Mouse (Mus musculus) kidney, embryonic 14.5 days (tissue): ENCODE measurements around the gene Cfap52. TPM values are rescaled to one million over a fixed set of nuclear protein-coding genes. Genes with fewer than 3 reads are reported as not detected.

ENCODE experiments used
- ATAC-seq: fragments of 200-750 bp; cut with Nextera tagmentation; 2 replicates; pipeline ENCODE4 v1.8.0; 2017; ENCODE audit warnings: moderate number of reproducible peaks, mild to moderate bottlenecking, moderate TSS enrichment, moderate library complexity; ENCODE audit not compliant: low FRiP score, low TSS enrichment
- H3K27ac ChIP-seq: fragments of 300-500 bp; sonication (generic); 2 replicates; pipeline ENCODE4 v1.5.1; 2014; ENCODE audit warnings: low read depth, mild to moderate bottlenecking, low read length, moderate library complexity, mixed read lengths
- H3K27me3 ChIP-seq: fragments of 300-500 bp; sonication (generic); 2 replicates; pipeline ENCODE4 v1.6.1; 2014; ENCODE audit warnings: mild to moderate bottlenecking, low read length; ENCODE audit not compliant: control insufficient read depth, insufficient read depth
- H3K36me3 ChIP-seq: fragments of 300-500 bp; sonication (generic); 2 replicates; pipeline ENCODE4 v1.6.1; 2014; ENCODE audit warnings: low read length, mixed read lengths; ENCODE audit not compliant: control insufficient read depth, insufficient read depth
- H3K4me1 ChIP-seq: fragments of 300-500 bp; sonication (generic); 2 replicates; pipeline ENCODE4 v1.6.1; 2014; ENCODE audit warnings: low read length, mixed read lengths; ENCODE audit not compliant: control insufficient read depth, insufficient read depth
- H3K4me2 ChIP-seq: fragments of 300-500 bp; sonication (generic); replicated peaks from 2 replicates; pipeline ENCODE4 v1.6.1; 2014; ENCODE audit warnings: low read depth, mild to moderate bottlenecking, low read length
- H3K4me3 ChIP-seq: fragments of 300-500 bp; sonication (generic); 2 replicates; pipeline ENCODE4 v1.5.1; 2014; ENCODE audit warnings: mild to moderate bottlenecking, low read length
- H3K9ac ChIP-seq: fragments of 300-500 bp; sonication (generic); 2 replicates; pipeline ENCODE4 v1.6.1; 2014; ENCODE audit warnings: low read depth, mild to moderate bottlenecking, low read length, moderate library complexity
- H3K9me3 ChIP-seq: fragments of 300-500 bp; sonication (generic); 2 replicates; pipeline ENCODE4 v1.6.1; 2016; ENCODE audit warnings: low read length; ENCODE audit not compliant: control insufficient read depth
- WGBS: fragments of 180-500 bp; shearing (Covaris S2); extraction: QIAGEN DNeasy Blood & Tissue Kit; methylation state at CpG from one replicate; pipeline ENCODE4 v1.1.7; 2014; 5-methylcytosine and 5-hydroxymethylcytosine counted together
- polyA plus RNA-seq: library from polyadenylated mRNA; unstranded; fragments of >200 nt; fragmentation: Nextera tagmentation; extraction: Ambion mirVana; gene quantifications from 2 replicates; pipeline ENCODE4 v1.2.1, GENCODE M21; 2014

The Cfap52 gene
- polyA plus RNA-seq, 1 experiment from 2014 or later: 1.1 TPM

DNA sequence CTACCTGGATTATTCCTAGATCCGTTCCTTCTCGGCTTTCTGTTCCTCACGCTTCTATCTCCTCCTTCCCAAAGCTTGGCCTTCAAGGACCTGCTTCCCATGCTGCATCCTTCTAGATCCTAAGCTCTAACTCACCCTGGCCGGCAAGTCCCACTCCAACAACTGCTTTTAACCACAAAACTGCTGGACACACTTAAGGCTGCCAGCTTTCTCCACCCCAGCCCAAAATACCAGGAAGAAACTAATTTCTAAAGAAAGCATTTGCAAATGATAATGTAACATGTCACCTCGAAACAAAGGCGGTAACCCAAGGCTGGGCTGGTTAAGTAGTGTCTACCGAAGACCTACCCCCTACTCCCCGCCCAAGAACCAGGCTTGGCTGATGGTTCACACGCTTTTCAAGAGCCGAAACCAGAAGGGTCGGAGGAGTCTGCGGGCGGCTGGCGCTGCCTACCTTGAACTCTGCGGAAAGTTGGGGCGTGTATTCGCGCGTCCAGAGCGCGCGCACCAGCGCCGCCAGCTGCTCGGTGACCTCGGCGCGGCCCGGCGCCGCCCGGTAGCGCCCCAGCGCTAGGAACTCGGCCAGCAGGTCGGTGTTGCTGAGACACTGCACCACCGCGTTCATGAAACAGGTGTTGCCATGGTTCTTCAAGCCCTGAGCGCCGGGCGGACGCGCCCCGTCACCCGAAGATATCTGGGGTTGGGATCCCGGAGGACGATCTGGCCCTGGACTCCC, 44.2 kb downstream of the Cfap52 start:
- ATAC-seq: peak; percentile 51
- 2% methylated on average over 47 of the region's 47 CpGs for WGBS
- H3K4me1 ChIP-seq: no peaks in the 10 kb centered on the region

DNA sequence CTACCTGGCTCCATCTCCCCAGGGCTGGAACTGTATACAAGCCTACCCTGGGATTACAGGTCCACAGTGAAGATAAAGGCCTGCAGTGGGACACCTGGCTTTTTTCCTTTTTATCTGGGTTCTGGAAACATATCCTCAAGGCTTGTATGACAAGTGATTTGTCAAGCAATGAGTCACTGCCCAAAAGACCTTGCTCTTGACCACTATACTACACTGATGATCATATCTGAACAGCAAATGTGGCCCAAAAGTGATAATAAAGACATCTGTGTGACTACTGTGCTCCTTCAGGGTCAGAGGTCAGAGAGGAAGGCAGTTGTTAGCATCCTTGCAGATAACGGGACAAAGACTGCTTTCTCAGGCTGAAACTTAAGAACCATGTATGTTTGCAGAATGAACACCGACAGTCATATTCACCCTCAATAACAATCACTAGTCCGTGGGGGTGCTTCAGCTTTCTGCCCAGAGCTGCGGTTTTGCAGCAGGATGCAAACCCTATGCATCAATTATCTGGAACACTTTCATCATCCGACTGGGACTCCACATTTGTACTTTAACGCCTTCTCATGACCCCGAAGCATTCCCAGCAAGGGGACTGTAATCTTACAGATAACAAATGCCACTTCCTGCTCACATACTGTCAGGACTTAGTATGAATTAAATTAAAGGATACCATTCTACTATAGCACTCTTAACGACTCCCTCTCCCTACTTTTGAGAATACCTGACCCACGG, 45.1 kb downstream of the Cfap52 start:
- peak overlapping the region; percentile 67; the same call in 1 of the 2 replicates for H3K9ac ChIP-seq
- peak overlapping the region; percentile 66 for H3K4me3 ChIP-seq
- no peaks in the 10 kb centered on the region for H3K4me1 ChIP-seq
- H3K9me3 ChIP-seq: no peaks in the 10 kb centered on the region
- H3K27me3 ChIP-seq: 0 out of 2 replicates have a peak, but pooled peaks cover 14% of the 10 kb centered on the region
- no peak overlapping the region for H3K27ac ChIP-seq
- H3K36me3 ChIP-seq: no peaks in the 10 kb centered on the region
- peak overlapping the region; percentile 87 for H3K4me2 ChIP-seq
- WGBS: 42% methylated on average over 9 of the region's 9 CpGs
- no peak for ATAC-seq

More for the DNA sequence above, 44.2 kb downstream of the Cfap52 start:
- peak overlapping the region; percentile 71 for H3K27ac ChIP-seq
- peak overlapping the region; percentile 67 for H3K9ac ChIP-seq
- H3K36me3 ChIP-seq: no peaks in the 10 kb centered on the region
- H3K4me2 ChIP-seq: peak overlapping the region; percentile 87
- H3K9me3 ChIP-seq: no peaks in the 10 kb centered on the region
- H3K4me3 ChIP-seq: peak overlapping the region; percentile 66
- H3K27me3 ChIP-seq: 0 out of 2 replicates have a peak, but pooled peaks cover 14% of the 10 kb centered on the region

DNA sequence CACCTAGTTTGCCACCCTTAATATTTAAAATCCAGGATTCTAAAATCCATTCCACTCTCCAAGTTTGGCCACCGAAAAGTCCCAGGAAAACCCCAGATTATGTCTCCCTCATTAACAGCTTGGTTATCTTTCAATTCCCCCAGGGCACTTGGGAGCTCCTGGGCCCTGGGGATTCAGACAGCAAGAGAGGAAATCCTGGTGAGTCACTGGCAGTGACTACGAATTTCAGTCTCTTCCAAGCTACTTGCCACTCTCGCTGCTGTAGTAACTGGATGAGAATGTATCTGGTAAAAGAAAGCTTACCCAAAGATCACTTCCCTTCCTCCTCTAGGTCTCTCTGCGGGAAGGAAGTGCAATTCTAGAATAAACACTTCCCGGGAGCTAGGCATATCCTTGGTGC, 45.9 kb downstream of the Cfap52 start:
- no peaks in the 10 kb centered on the region for H3K4me1 ChIP-seq
- H3K4me3 ChIP-seq: no peak overlapping the region
- no peak for ATAC-seq
- no peaks in the 10 kb centered on the region for H3K36me3 ChIP-seq
- H3K27ac ChIP-seq: no peak overlapping the region
- 0 out of 2 replicates have a peak, but pooled peaks cover 14% of the 10 kb centered on the region for H3K27me3 ChIP-seq
- 78% methylated on average over 5 of the region's 5 CpGs for WGBS
- H3K4me2 ChIP-seq: no peak overlapping the region
- H3K9me3 ChIP-seq: no peaks in the 10 kb centered on the region
- H3K9ac ChIP-seq: no peak overlapping the region

DNA sequence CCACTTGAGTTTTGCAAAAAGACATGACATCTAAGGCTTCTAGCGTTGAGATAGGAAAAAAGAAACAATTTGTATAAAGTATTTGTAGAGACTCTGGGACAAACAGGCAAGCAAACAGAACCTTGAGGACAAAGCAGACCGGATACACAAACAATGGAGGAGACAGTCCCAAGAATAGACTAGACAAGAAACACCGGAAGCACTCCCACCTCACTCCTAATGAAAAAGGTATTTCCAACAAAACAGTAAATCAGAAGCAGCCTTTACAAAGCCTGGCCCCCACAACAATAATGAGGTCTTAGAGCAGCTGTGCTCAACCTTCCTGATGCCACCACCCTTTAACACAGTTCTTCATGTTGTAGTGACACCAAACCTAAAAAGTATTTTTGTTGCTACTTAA, 48.3 kb downstream of the Cfap52 start:
- ATAC-seq: no peak
- no peaks in the 10 kb centered on the region for H3K36me3 ChIP-seq
- no peak overlapping the region for H3K27ac ChIP-seq
- H3K9me3 ChIP-seq: no peaks in the 10 kb centered on the region
- H3K4me3 ChIP-seq: no peak overlapping the region
- no peak overlapping the region for H3K9ac ChIP-seq
- WGBS: 76% methylated on average over 3 of the region's 3 CpGs
- 0 out of 2 replicates have a peak, but pooled peaks cover 14% of the 10 kb centered on the region for H3K27me3 ChIP-seq
- no peak overlapping the region for H3K4me2 ChIP-seq
- no peaks in the 10 kb centered on the region for H3K4me1 ChIP-seq

DNA sequence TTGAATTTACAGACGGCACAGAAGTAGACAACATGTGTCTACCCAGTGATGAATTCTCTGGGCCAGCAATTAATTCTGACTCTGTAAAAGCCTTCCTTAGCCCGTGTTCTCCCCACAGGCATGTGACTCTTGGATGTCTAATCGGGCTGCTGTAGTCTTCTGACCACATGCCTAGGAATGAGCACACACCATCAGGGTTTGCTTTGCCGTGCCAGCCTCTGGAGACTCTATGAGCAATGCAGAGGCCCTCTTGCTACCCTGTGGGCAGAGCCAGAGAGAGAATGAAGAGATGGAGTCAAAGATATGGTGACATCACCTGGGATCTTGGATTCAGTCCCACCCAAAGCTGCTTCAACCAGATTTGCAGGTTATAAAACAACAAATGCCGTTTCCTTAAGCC, 54.4 kb downstream of the Cfap52 start:
- Histone ChIP-seq H3K9me3 (no peaks in the 10 kb centered on the region), H3K27me3 (no peaks in the 10 kb centered on the region), H3K4me1 (no peaks in the 10 kb centered on the region), H3K27ac (no peak overlapping the region), H3K36me3 (no peaks in the 10 kb centered on the region), H3K9ac (no peak overlapping the region), H3K4me3 (no peak overlapping the region), H3K4me2 (no peak overlapping the region)
- ATAC-seq: no peak
- 82% methylated on average over 5 of the region's 5 CpGs for WGBS

DNA sequence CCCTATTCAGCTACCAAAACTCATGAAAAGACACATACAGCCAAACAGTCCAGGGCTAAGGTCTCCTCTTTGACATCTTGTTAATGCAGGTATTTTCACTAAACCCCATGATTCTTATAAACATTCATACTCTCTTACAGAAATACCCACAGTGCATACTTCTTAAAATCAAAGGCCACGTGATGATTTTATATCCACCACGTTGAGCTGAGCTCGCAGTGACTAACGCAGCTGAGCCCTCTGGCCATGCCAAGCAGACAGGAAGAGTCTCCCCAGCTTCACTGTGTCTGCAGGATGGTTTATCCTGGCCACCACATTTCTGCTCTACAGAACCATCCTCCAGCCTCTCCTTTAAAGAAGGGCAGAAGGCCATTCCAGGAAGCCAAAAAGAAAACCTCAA, 61.7 kb downstream of the Cfap52 start:
- Histone ChIP-seq H3K27ac (no peak overlapping the region), H3K4me3 (no peak overlapping the region), H3K36me3 (no peaks in the 10 kb centered on the region), H3K9ac (no peak overlapping the region), H3K4me1 (no peaks in the 10 kb centered on the region), H3K27me3 (no peaks in the 10 kb centered on the region), H3K9me3 (no peaks in the 10 kb centered on the region), H3K4me2 (no peak overlapping the region)
- no peak for ATAC-seq
- WGBS: 91% methylated on average over 4 of the region's 4 CpGs

DNA sequence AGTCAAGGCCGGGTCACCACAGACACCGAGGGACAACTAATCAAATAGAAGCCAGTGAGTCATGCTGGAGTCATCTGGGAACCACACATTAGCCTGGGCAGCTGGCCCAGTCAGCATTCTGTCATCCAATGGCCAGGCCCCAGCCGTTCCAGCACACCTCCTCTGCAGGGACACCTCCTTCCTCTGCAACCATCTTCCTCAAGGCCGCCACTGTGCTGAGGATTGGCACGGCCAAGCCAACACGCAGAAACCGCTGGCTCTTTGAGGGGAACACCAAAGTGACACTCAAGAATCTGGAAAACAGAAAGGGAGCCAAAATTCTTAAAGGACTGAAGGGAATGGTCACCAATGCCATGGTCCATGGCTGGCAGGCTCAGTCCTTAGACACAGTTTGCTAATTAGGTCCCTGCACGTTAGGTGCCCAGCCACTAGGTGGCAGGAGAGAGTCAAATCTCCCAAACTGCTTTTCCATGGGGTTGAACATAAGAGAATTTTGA, 68.3 kb downstream of the Cfap52 start:
- H3K4me3 ChIP-seq: no peak overlapping the region
- H3K27me3 ChIP-seq: no peaks in the 10 kb centered on the region
- no peak overlapping the region for H3K27ac ChIP-seq
- no peaks in the 10 kb centered on the region for H3K9me3 ChIP-seq
- ATAC-seq: peak; percentile 68; the same call in 1 of the 2 replicates
- no peaks in the 10 kb centered on the region for H3K36me3 ChIP-seq
- 57% methylated on average over 8 of the region's 8 CpGs for WGBS
- no peaks in the 10 kb centered on the region for H3K4me1 ChIP-seq
- no peak overlapping the region for H3K9ac ChIP-seq
- no peak overlapping the region for H3K4me2 ChIP-seq

DNA sequence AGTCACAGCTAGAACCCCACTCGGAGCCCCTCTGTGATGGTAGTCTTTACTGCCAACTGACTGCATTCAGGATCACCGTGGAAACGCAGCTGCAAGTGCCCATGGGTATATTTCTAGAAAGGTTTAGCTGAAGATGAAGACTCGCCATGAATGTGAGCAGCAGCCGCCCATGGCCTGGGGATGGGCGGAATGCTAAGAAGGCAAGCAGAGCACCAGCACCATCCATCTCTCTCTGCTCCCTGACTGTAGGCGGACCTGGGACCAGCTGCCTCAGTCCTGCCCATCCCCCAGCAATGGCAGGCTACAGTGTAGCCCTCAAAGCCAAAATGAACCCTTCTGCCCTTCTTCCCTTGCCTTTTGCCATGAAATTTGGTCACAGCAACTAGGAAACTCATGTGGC, 69.8 kb downstream of the Cfap52 start:
- H3K9me3 ChIP-seq: no peaks in the 10 kb centered on the region

DNA sequence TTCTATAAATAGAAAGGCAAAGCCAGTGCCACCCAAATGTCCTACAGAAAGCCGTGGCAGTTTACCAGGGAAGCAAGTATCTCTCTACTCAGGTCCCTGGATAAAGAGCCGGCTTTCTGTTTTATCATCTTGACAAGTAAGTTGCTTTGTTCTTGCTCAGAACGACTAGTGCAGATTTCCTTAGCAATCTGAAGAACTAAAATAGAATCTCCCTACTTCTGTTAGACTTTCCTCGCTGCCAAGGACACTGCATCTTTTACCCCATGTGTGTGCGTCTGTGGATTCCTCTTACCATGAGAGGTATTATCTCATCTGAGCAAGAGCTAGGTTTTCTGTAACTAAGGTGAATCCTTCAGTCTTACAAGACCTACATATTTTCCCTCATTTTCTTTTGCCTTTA, 76.9 kb downstream of the Cfap52 start:
- H3K4me2 ChIP-seq: no peak overlapping the region
- no peak overlapping the region for H3K4me3 ChIP-seq
- H3K36me3 ChIP-seq: no peaks in the 10 kb centered on the region; the same call in 1 of the 2 replicates
- H3K9me3 ChIP-seq: no peaks in the 10 kb centered on the region
- ATAC-seq: no peak
- H3K27me3 ChIP-seq: no peaks in the 10 kb centered on the region
- no peaks in the 10 kb centered on the region for H3K4me1 ChIP-seq
- 85% methylated on average over 5 of the region's 5 CpGs for WGBS
- H3K27ac ChIP-seq: no peak overlapping the region
- no peak overlapping the region for H3K9ac ChIP-seq

More for the DNA sequence above, 69.8 kb downstream of the Cfap52 start:
- Histone ChIP-seq H3K9ac (no peak overlapping the region), H3K4me3 (no peak overlapping the region), H3K36me3 (no peaks in the 10 kb centered on the region), H3K4me1 (no peaks in the 10 kb centered on the region), H3K27me3 (no peaks in the 10 kb centered on the region), H3K4me2 (no peak overlapping the region), H3K27ac (no peak overlapping the region)
- 86% methylated on average over 7 of the region's 7 CpGs for WGBS
- no peak for ATAC-seq
